Mouse (Mus musculus) kidney, embryonic 16.5 days (tissue): ENCODE results near the gene Klf13. TPM values are rescaled to one million over a fixed set of nuclear protein-coding genes. Genes with fewer than 3 reads are reported as not detected.
A peak's percentile ranks its signal among the peaks of the same experiment; 100 is the strongest.

Experiments used
- ATAC-seq: fragments of 200-750 bp; cut with Nextera tagmentation; 2 replicates; pipeline ENCODE4 v1.8.0; 2017; ENCODE audit warnings: moderate TSS enrichment; ENCODE audit not compliant: low FRiP score, low TSS enrichment
- H3K27ac ChIP-seq: fragments of 300-500 bp; sonication (generic); 2 replicates; pipeline ENCODE4 v1.5.1; 2014; ENCODE audit warnings: low read length
- H3K27me3 ChIP-seq: fragments of 300-500 bp; sonication (generic); 2 replicates; pipeline ENCODE4 v1.6.1; 2014; ENCODE audit warnings: low read length, control low read depth, mixed read lengths; ENCODE audit not compliant: insufficient read depth
- H3K36me3 ChIP-seq: fragments of 300-500 bp; sonication (generic); 2 replicates; pipeline ENCODE4 v1.6.1; 2014; ENCODE audit warnings: low read length, control low read depth, mixed read lengths; ENCODE audit not compliant: insufficient read depth
- H3K4me1 ChIP-seq: fragments of 300-500 bp; sonication (generic); 2 replicates; pipeline ENCODE4 v1.6.1; 2014; ENCODE audit warnings: low read length, control low read depth, mixed read lengths; ENCODE audit not compliant: insufficient read depth
- H3K4me2 ChIP-seq: fragments of 300-500 bp; sonication (generic); replicated peaks from 2 replicates; pipeline ENCODE4 v1.6.1; 2014; ENCODE audit warnings: low read depth, low read length
- H3K4me3 ChIP-seq: fragments of 300-500 bp; sonication (generic); 2 replicates; pipeline ENCODE4 v1.5.1; 2014; ENCODE audit warnings: mild to moderate bottlenecking, low read length
- H3K9ac ChIP-seq: fragments of 300-500 bp; sonication (generic); replicated peaks from 2 replicates; pipeline ENCODE4 v1.6.1; 2014; ENCODE audit warnings: low read length
- H3K9me3 ChIP-seq: fragments of 300-500 bp; sonication (generic); 2 replicates; pipeline ENCODE4 v1.6.1; 2016; ENCODE audit warnings: low read length, control low read depth
- WGBS: fragments of 180-500 bp; shearing (Covaris S2); extraction: QIAGEN DNeasy Blood & Tissue Kit; methylation state at CpG from one replicate; pipeline ENCODE4 v1.1.7; 2014; 5-methylcytosine and 5-hydroxymethylcytosine counted together
- polyA plus RNA-seq: library from polyadenylated mRNA; unstranded; fragments of >200 nt; fragmentation: Nextera tagmentation; extraction: Ambion mirVana; gene quantifications from 2 replicates; pipeline ENCODE4 v1.2.1, GENCODE M21; 2015

Klf13 gene
- polyA plus RNA-seq, 1 experiment from 2014 or later = 23.2 TPM

DNA sequence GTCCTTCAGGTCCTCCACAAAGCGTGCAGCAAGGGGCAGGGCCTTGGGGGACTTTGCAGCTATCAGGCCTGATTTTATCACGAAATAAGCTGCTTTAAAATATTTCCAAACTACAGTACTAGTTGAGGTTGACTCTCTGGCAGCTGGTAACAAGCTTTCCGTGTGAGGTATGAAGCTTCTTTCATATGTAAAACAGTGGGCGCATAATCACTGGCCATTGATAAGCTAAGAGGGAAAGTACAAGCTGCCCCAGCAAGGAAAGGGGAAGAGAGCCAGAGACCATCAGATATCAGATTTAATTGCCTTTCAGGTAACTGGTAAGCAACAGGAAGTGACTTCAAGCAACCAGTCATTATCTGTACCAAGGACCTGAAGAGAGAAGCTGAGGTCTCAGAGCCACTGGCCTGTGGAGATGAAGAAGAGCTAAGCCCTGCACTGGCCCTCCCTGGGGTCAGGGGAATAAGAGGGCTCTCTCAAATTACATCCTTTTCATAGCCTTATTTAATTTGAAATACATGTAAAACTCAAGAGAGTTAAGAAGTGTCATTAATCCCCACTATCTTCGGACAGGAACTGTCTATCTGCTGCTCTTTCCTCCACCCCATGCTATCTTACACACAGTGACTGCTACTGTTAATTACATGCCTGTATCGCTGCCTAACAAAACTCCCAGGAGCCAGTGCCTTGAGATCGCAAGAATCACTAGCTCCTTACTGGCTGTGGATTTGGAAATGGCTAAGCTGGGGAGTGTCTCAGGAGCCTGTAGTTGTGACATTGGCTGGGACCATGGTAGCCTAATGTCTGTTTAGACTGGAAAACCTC is 13.6 kb upstream of the Klf13 start:
- no peak overlapping the region for H3K4me2 ChIP-seq
- H3K9me3 ChIP-seq = no peaks in the 10 kb centered on the region
- no peak overlapping the region for H3K27ac ChIP-seq
- WGBS = 61% methylated on average over 7 of the region's 7 CpGs
- H3K27me3 ChIP-seq = no peaks in the 10 kb centered on the region
- no peak overlapping the region for H3K9ac ChIP-seq
- H3K4me3 ChIP-seq = no peak overlapping the region
- no peaks in the 10 kb centered on the region for H3K4me1 ChIP-seq
- ATAC-seq = no peak
- H3K36me3 ChIP-seq = no peaks in the 10 kb centered on the region

DNA sequence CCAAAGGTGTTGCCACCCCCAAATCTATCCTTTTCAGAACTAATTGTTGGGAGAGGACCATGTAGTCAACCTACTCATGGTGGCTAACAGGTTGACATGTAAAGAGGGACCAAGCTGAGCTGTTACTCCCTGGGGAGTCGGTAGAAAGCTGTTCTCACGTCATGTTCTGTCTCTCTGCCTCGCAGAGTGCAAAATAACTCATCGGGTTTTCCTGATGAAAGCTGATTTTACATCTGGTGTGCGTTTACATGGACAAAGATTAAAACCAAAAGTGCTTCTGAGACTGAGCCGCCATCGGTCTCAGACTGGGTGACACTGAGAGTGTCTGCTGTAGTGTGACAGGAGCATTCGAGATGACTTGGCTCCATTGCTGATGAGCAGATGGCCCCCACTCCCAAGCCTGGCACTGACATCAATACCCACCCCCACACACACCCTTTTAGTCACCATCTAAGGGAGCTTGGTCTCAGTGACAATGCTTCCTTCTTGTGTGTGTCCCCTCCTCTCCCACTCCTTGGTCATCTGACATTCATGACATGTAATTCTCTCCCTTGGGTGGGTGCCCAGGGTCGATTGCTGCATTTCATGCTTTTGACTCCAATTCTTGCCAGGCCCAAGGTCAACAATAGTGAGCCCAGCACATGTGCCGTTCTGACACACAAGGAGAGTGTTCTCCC is 12.4 kb upstream of the Klf13 start:
- Histone ChIP-seq H3K4me2 (no peak overlapping the region), H3K36me3 (no peaks in the 10 kb centered on the region), H3K9ac (no peak overlapping the region), H3K9me3 (no peaks in the 10 kb centered on the region), H3K4me3 (no peak overlapping the region), H3K4me1 (no peaks in the 10 kb centered on the region), H3K27me3 (no peaks in the 10 kb centered on the region), H3K27ac (no peak overlapping the region)
- no peak for ATAC-seq
- WGBS = 74% methylated on average over 10 of the region's 10 CpGs

DNA sequence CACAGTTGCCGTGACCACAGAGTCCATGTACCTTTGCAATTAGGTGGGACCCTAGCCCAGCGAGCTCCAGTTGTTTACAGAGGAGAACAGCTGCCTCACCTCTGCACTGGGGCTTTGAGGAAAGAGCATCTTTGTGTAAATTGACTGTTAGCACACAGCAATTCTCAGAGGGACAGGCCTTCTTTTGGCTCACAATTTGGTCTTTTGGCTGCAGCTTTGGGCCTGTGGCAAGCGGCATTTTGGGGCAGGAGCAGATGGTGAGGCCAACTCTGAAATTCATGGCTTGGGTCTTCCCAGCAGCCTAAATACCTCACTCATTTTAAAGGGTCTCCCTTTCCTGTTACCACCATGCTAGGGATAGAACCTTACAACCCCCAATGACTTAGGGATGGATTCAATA is 10.5 kb upstream of the Klf13 start:
- no peaks in the 10 kb centered on the region for H3K4me1 ChIP-seq
- no peak overlapping the region for H3K27ac ChIP-seq
- H3K36me3 ChIP-seq = no peaks in the 10 kb centered on the region
- H3K27me3 ChIP-seq = no peaks in the 10 kb centered on the region
- no peak overlapping the region for H3K9ac ChIP-seq
- no peak overlapping the region for H3K4me3 ChIP-seq
- WGBS = 52% methylated on average over 3 of the region's 3 CpGs
- no peak overlapping the region for H3K4me2 ChIP-seq
- no peaks in the 10 kb centered on the region for H3K9me3 ChIP-seq
- ATAC-seq = no peak

DNA sequence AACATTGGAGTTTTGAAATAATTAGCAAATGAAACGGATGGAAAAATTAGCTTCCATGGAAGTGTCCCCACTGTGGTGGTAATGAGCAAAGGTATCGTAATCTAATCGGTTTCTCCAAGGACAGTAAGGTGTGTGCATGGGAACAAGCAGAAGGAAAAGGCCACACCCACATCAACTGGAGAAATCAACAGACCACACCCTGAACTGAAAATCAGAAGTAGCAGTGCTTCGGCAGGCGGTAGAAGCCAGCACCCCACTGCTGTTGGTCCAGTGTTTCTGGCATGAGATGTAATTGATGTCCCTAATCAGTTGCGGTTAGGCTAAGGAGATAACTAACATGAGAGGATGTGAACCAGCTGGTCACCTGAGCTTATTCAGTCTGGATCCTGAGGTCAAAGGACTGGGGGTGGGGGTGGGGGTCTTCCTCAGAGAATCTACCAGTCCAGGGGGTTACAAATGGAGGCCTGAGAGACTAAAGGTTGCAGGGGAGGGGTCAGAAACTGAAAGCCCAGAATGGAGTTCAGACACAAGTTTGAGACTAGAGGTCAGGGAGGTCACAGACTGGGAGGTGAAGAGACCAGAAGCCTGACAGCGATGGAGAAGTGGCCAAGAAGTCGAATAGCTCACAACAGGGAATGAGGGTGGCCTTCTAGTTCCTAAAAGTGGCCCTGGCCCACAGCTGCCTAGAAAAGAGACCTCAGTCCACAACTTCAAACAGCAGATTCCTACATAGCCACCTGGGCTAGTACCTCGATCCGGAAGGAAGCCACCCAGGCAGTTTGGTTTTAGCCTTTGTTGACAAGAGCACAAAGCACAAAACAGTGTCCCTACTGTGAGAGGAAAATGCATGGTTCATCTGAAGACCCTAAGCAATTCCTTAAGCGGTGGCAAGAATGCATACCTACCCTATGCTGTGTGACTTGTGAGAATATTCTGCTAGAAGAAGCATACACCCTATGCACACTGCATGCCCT is 9.1 kb upstream of the Klf13 start:
- ATAC-seq = no peak
- Histone ChIP-seq H3K4me2 (no peak overlapping the region), H3K27me3 (no peaks in the 10 kb centered on the region), H3K36me3 (no peaks in the 10 kb centered on the region), H3K4me3 (no peak overlapping the region), H3K9ac (no peak overlapping the region), H3K4me1 (no peaks in the 10 kb centered on the region), H3K9me3 (no peaks in the 10 kb centered on the region), H3K27ac (no peak overlapping the region)
- 61% methylated on average over 11 of the region's 11 CpGs for WGBS

DNA sequence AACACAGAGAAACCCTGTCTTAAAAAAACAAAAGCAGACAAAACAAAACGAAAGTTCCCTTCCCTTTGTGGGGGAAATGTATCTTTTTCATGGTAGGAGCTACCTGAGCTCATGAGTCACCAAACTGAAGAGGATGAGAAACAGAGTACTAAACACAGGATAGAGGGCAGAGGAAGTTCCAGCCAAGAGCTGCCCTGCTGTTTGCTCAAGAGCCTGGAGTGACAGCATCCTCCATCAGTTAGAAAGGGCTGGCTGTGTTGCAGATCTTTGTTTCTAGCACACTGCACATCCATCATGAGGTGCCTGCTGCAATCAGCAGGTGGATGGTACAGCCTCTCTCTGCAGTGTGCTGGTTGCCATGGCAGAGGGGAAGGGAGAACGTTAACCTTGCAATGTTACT is 5.2 kb upstream of the Klf13 start:
- Histone ChIP-seq H3K36me3 (no peaks in the 10 kb centered on the region), H3K9ac (no peak overlapping the region)

DNA sequence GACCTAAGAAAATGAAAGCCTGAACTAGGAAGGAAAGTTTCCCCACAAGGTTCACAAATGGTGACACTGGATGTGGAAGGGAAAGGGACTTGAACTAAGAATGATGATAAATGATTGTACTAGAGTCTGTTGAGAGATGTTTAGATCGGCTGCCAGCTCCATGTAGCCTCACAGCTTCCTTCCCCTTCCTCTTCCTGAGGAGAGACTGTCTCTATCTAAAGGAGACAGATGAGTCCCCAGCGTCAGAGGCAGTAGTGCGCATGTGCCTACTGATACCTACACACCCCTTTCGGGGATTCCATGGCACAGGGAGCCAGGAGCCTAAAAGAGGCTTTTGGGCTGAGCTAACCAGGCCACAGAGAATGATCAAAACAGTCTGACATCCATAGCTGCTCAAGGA is 2.8 kb upstream of the Klf13 start:
- H3K9ac ChIP-seq = no peak overlapping the region
- H3K4me2 ChIP-seq = no peak overlapping the region
- H3K9me3 ChIP-seq = no peaks in the 10 kb centered on the region
- H3K27me3 ChIP-seq = no peaks in the 10 kb centered on the region; the same call in 1 of the 2 replicates
- H3K4me3 ChIP-seq = no peak overlapping the region
- 75% methylated on average over 4 of the region's 4 CpGs for whole genome bisulfite sequencing
- H3K27ac ChIP-seq = no peak overlapping the region
- H3K36me3 ChIP-seq = no peaks in the 10 kb centered on the region
- H3K4me1 ChIP-seq = peaks cover 8% of the 10 kb centered on the region
- ATAC-seq = no peak

More for the DNA sequence above, 5.2 kb upstream of the Klf13 start:
- H3K4me2 ChIP-seq = no peak overlapping the region
- no peak for ATAC-seq
- H3K4me3 ChIP-seq = no peak overlapping the region
- 54% methylated on average over 2 of the region's 2 CpGs for WGBS
- H3K9me3 ChIP-seq = no peaks in the 10 kb centered on the region
- peaks cover 8% of the 10 kb centered on the region for H3K4me1 ChIP-seq
- no peak overlapping the region for H3K27ac ChIP-seq
- H3K27me3 ChIP-seq = no peaks in the 10 kb centered on the region; the same call in 1 of the 2 replicates

DNA sequence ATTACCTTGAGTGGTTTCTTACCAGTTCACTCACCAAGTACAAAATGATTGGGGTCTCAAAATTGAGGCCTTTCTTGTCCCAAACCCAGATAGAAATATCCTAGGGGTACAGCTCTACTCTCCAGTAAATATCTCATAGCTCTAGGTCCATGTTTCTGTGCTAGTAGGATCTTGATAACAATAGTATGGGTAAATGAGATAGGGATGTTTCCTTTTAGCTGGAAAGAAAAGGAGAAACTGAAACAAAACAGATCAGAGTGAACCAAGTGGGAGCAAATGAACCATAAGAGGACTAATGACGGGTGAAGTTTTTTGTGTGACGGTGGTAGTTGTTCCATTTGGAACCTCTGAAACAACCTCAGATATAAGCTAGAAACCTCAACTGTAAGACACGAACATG is 2.3 kb upstream of the Klf13 start:
- WGBS = 70% methylated on average over 3 of the region's 3 CpGs
- Histone ChIP-seq H3K9me3 (no peaks in the 10 kb centered on the region), H3K27ac (no peak overlapping the region), H3K4me1 (peaks cover 8% of the 10 kb centered on the region), H3K4me3 (no peak overlapping the region), H3K27me3 (no peaks in the 10 kb centered on the region; the same call in 1 of the 2 replicates), H3K36me3 (no peaks in the 10 kb centered on the region), H3K4me2 (no peak overlapping the region), H3K9ac (no peak overlapping the region)
- ATAC-seq = no peak

DNA sequence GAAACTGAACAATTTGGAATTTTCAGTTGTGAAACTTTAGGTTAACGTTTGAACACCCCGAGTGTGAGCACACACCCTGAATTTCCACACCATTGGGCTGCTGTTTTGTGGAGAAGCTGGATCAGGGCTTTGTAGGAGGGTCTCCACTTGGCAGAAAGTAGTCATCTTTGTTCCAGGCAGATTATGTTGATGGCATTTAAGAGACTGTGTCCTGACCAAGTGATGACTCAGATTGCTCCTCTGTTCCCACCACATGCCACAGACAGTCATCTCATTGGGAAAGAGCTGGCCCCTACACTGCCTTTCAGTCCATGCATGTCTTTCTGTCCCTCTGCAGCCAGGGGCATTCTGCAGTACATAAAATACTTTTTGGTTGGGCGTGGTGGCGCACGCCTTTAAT is 1.6 kb upstream of the Klf13 start:
- Histone ChIP-seq H3K4me3 (no peak overlapping the region), H3K9ac (no peak overlapping the region), H3K27me3 (no peaks in the 10 kb centered on the region; the same call in 1 of the 2 replicates), H3K9me3 (no peaks in the 10 kb centered on the region), H3K27ac (peak overlapping the region; percentile 95; the same call in 1 of the 2 replicates), H3K4me1 (peaks cover 14% of the 10 kb centered on the region), H3K4me2 (no peak overlapping the region), H3K36me3 (no peaks in the 10 kb centered on the region)
- ATAC-seq = no peak
- WGBS = 85% methylated on average over 5 of the region's 5 CpGs

DNA sequence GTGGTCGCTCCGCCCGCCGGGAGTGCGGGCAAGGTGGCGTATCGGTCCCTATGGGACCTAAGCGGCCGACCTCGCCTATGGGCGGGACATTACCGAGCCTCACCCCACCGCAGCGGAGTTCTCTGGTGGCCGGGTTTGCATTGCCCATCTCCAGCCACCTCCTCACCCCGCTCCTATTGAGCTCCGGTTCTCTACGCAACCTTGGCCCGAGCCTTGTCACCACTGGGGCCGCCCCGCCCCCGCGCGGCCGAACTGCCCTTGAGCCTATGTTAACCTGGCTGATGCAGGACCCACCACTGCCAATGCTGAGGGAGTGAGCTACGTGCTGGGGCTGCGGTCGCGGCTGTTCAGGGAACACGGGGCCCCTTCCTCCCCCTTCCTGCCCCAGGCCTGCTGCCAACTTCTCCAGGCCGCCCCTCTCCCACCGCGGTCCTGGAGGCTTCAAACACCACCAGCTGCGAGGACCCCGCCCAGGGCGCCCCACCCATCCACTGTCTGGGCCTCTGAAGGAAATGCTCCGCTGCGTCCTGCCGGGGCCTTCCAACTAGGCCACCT is 759 bp upstream of the Klf13 start:
- WGBS = under 1% methylated on average over 36 of the region's 39 CpGs
- no peaks in the 10 kb centered on the region for H3K36me3 ChIP-seq
- peaks cover 20% of the 10 kb centered on the region for H3K4me1 ChIP-seq
- peak overlapping the region; percentile 83 for H3K9ac ChIP-seq
- H3K4me3 ChIP-seq = peak overlapping the region; percentile 76
- peak overlapping the region; percentile 95 for H3K4me2 ChIP-seq
- H3K9me3 ChIP-seq = no peaks in the 10 kb centered on the region
- peak; percentile 66 for ATAC-seq
- no peaks in the 10 kb centered on the region; the same call in 1 of the 2 replicates for H3K27me3 ChIP-seq
- peak overlapping the region; percentile 95 for H3K27ac ChIP-seq
